Mouse (Mus musculus) bone marrow, adult 2 months (tissue): ENCODE data around the gene Fyn. TPM values are rescaled to one million over a fixed set of nuclear protein-coding genes. Genes with fewer than 3 reads are reported as not detected.

ENCODE experiments used
- H3K27ac ChIP-seq: fragments of 200-500 bp; 2 replicates; pipeline ENCODE4 v1.5.1; 2012; ENCODE audit warnings: low read depth, mild to moderate bottlenecking, control low read depth, inconsistent platforms, low read length; ENCODE audit not compliant: control insufficient read depth, poor library complexity, insufficient read depth
- H3K4me1 ChIP-seq: fragments of 200-500 bp; 2 replicates; pipeline ENCODE4 v1.6.1; 2011; ENCODE audit warnings: low read length; ENCODE audit not compliant: control insufficient read depth, insufficient read depth
- H3K4me3 ChIP-seq: fragments of 200-500 bp; replicated peaks from 2 replicates; pipeline ENCODE3; 2011; ENCODE audit warnings: mild to moderate bottlenecking, low read depth, low read length, control low read depth; ENCODE audit not compliant: control insufficient read depth
- CTCF ChIP-seq: fragments of 200-500 bp; IDR thresholded peaks from 2 replicates; pipeline ENCODE4 v1.5.1; 2011; ENCODE audit warnings: low read length, control low read depth; ENCODE audit not compliant: control insufficient read depth, insufficient read depth
- POLR2A ChIP-seq: fragments of 200-500 bp; IDR thresholded peaks from 2 replicates; pipeline ENCODE4 v1.6.1; 2011; ENCODE audit warnings: low read depth, mild to moderate bottlenecking, control low read depth, low read length, borderline replicate concordance; ENCODE audit not compliant: control insufficient read depth
- WGBS: fragments of 180-500 bp; shearing (Covaris S2); methylation state at CpG from one replicate; pipeline ENCODE4 v1.1.7; 2018; 5-methylcytosine and 5-hydroxymethylcytosine counted together
- polyA plus RNA-seq: library from polyadenylated mRNA; stranded (reverse); fragments of >200 nt; gene quantifications from 2 replicates; pipeline ENCODE4 v1.2.4, GENCODE M21; 2011; ENCODE audit warnings: low replicate concordance; ENCODE audit not compliant: missing spikeins, insufficient read depth, insufficient read length

Fyn gene
- polyA plus RNA-seq, 1 experiment: 32.3 TPM

GRCm38 (mm10) chr10:39370786-39371221 is 2.1 kb downstream of the Fyn start:
- WGBS: 9% methylated on average over 8 of the region's 8 CpGs
- TF ChIP-seq CTCF (no peak), POLR2A (no peak)
- H3K27ac ChIP-seq: no peak overlapping the region
- peaks cover 1% of the 10 kb centered on the region; the same call in 1 of the 2 replicates for H3K4me1 ChIP-seq
- H3K4me3 ChIP-seq: peak overlapping the region; percentile 58

- no peak overlapping the region for H3K4me3 ChIP-seq
- TF ChIP-seq CTCF (no peak), POLR2A (no peak)
- WGBS: 25% methylated on average over 2 of the region's 2 CpGs
- H3K4me1 ChIP-seq: peaks cover 1% of the 10 kb centered on the region; the same call in 1 of the 2 replicates
- no peak overlapping the region for H3K27ac ChIP-seq
These were observed 2.8 kb downstream of the Fyn start for GRCm38 (mm10) chr10:39371467-39371866.

DNA sequence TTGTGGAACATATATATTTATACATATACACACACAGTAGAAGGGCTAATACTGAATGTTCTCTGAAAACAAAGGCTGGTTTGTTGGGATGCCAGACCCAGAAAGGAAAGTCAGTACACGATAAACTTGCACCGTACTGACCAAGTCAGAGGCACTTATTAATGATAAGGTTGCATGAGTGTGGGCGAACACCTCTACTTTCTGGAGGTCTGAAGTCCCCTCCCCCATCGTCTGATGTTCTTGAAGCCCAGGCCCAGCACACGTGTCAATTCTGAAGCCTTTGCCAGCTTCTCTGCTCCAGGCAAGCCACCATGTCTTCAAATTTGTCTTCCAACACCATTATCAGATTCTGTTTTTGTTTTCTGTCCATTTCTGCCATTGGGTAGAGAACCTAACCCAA is 3.3 kb downstream of the Fyn start:
- 83% methylated on average over 5 of the region's 5 CpGs for WGBS
- Histone ChIP-seq H3K27ac (no peak overlapping the region), H3K4me1 (peaks cover 1% of the 10 kb centered on the region; the same call in 1 of the 2 replicates), H3K4me3 (no peak overlapping the region)
- TF ChIP-seq POLR2A (no peak), CTCF (no peak)

GRCm38 (mm10) chr10:39376676-39377075 is 8.0 kb downstream of the Fyn start:
- TF ChIP-seq CTCF (no peak), POLR2A (no peak)
- H3K4me3 ChIP-seq: no peak overlapping the region
- no peak overlapping the region for H3K27ac ChIP-seq
- H3K4me1 ChIP-seq: no peaks in the 10 kb centered on the region; the same call in 1 of the 2 replicates
- WGBS: 78% methylated on average over 9 of the region's 9 CpGs

DNA sequence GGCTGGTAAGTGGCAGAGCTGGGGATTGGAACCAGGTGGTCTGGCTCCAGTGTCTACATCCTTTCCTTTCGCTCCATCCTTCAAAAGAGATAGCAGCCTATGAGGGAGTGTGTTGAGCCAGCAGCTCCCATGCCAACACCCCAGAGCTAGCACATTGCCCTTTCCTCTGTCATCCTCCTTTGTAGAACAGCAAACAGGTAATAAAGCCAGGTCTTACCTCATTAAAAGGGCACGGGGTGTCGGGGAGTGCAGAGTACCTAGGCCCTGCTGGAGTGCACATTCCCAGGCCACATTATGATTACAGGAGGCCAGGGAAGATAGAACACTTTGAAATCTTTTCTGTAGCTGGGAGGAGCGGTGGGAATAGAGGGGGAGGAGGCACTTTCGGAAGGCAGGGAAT is 8.6 kb downstream of the Fyn start:
- no peak for TF ChIP-seq CTCF
- no peak for TF ChIP-seq POLR2A
- 88% methylated on average over 5 of the region's 5 CpGs for WGBS
- Histone ChIP-seq H3K4me1 (no peaks in the 10 kb centered on the region; the same call in 1 of the 2 replicates), H3K27ac (no peak overlapping the region), H3K4me3 (no peak overlapping the region)

GRCm38 (mm10) chr10:39378025-39378603 is 9.5 kb downstream of the Fyn start:
- H3K4me3 ChIP-seq: no peak overlapping the region
- H3K27ac ChIP-seq: no peak overlapping the region
- H3K4me1 ChIP-seq: no peaks in the 10 kb centered on the region; the same call in 1 of the 2 replicates
- TF ChIP-seq POLR2A (no peak), CTCF (no peak)
- WGBS: 79% methylated on average over 8 of the region's 8 CpGs

DNA sequence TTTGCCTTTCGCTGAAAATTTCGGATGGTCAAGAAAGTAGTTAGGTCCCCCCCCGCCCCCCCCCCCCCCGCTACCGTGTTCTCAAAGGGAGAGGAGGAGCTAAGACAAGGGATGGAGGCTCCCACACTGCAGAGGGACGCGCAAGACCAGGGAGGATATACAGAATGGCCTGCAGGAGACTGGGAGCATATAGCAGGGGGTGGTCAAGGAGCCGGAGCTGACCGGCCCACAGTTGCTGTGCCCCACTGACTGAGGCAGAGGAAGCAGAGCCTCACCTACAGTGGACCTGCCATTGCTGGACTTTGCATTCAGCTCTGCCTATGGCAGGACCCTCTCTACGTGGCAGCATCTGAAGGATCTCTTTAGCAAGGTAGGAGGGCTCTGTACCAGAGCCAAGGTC is 10.6 kb downstream of the Fyn start:
- TF ChIP-seq CTCF (no peak), POLR2A (no peak)
- Histone ChIP-seq H3K27ac (no peak overlapping the region), H3K4me3 (no peak overlapping the region), H3K4me1 (no peaks in the 10 kb centered on the region; the same call in 1 of the 2 replicates)
- WGBS: 87% methylated on average over 10 of the region's 10 CpGs

DNA sequence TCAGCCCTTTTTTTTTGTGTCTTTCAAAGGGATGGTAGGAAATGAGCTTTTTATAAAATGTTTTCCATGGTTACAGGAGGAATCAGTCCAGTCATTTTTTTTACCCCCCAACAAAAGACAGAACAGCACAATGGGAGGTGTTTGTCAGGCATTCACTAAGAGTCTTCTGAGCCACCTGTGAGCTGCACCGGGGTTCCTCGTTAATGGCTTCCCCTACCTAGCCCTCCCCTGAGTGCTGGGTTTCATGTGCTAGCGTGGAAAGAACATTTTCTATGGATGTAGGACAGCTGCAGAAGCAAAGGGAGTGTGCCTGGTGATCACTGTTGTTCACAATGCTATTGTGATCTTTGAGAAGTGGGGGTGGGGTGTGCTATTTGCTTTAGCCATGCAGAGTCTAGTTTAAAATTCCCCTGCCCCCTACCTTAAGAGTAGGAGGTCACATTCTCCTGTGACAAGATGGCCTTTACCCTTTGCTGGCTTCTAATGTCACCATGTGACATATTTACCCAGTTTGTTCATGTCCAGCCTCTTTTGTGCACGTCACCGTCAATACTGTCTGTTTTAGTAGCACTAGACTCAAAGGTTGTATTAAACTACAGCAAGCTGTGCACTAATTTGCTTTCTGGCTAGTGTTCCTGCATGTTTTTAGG is 11.2 kb downstream of the Fyn start:
- TF ChIP-seq POLR2A (no peak), CTCF (no peak)
- Histone ChIP-seq H3K4me1 (no peaks in the 10 kb centered on the region; the same call in 1 of the 2 replicates), H3K4me3 (no peak overlapping the region), H3K27ac (no peak overlapping the region)
- WGBS: 83% methylated on average over 5 of the region's 5 CpGs

DNA sequence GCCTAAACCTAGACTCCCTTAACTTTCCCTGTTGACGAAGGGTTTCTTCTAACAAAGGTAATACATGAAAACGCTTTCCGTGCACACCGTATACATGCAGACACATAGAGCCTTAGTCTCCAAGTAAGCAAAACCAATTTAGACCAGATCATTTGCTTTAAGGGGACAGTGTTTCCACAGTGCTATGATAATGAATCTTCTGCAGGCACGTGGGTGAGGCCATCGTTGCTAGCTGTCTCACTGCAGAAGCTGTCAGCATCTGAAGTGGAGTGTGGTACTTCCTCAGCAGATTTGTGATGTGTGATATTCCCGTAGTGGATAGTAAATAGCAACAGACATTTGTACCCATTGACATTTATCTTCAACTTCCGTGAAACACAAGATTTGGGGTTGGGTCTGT is 16.6 kb downstream of the Fyn start:
- Histone ChIP-seq H3K4me3 (no peak overlapping the region), H3K4me1 (no peaks in the 10 kb centered on the region), H3K27ac (no peak overlapping the region)
- TF ChIP-seq POLR2A: no peak
- TF ChIP-seq CTCF: no peak
- 81% methylated on average over 8 of the region's 8 CpGs for WGBS
